In the genomic region with DNA sequence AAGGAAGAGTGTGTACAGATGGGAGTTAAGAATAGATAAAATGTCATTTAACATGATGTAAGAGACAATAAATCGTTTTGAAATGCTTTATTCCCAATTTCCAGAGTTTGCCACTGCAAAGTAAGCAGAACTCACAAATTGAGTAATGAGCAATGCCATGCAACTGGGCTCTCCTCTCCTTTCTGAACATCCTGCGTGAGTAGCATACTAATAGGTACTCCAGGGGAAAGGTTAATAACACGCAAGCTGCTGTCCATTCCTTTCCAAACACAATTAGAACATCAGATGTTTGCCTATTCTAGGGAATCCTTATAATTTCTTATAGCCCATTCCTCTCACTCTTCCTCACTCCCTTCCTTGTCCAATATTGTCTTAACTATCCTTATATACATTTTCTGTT, we compare ENCODE assay signal across 25 mouse cellular contexts.
DNase-seq lines count a peak whose midpoint lies in the region; ATAC-seq and TF ChIP-seq lines count a peak whose summit lies in the region.
"Had no signal": no experiment of that assay in that cellular context is flagged by ENCODE, and none has a peak within 500 bp of the region (broad histone marks: within the 10 kb centered on the region; RNA-seq: fewer than 3 reads in every experiment).

No protein-coding gene starts in this region.

- no peaks in the 10 kb centered on the region for H3K27me3 ChIP-seq in forebrain, embryonic 14.5 days (replicated peaks; ENCODE audit: control insufficient read depth, insufficient read depth, low read length)
- H3K27me3 ChIP-seq in forebrain, embryonic 10.5 days (ENCODE audit: poor library complexity, severe bottlenecking), result no peaks in the 10 kb centered on the region
- H3K27me3 ChIP-seq in midbrain, embryonic 11.5 days (ENCODE audit: control insufficient read depth, insufficient read depth, low read length), result no peaks in the 10 kb centered on the region
- no peaks in the 10 kb centered on the region for H3K27me3 ChIP-seq in midbrain, embryonic 16.5 days (ENCODE audit: control insufficient read depth, insufficient read depth, low read depth, low read length)
- H3K27me3 ChIP-seq: forebrain, embryonic 15.5 days; heart, embryonic 12.5 days; heart, embryonic 15.5 days had no signal

- H3K4me2 ChIP-seq in forebrain, embryonic 14.5 days (ENCODE audit: low read length), result no peak overlapping the region
- no peak overlapping the region for H3K4me2 ChIP-seq in midbrain, embryonic 11.5 days
- no peak overlapping the region for H3K4me2 ChIP-seq in midbrain, embryonic 16.5 days (ENCODE audit: low read length)
- H3K4me2 ChIP-seq: forebrain, embryonic 15.5 days; heart, embryonic 12.5 days; heart, embryonic 15.5 days had no signal

- no peak for TF ChIP-seq CTCF in brain, embryonic 14.5 days (IDR thresholded peaks at IDR 0.05; ENCODE audit: borderline replicate concordance, extremely low read depth, insufficient read depth, insufficient read length)

- peak; percentile 29 to 58 for DNase-seq in cerebellum, postnatal 10 days
- no peak for DNase-seq in cerebellum, postnatal 36 days
- DNase-seq in forebrain, embryonic 14.5 days (ENCODE audit: low spot score), result peak; percentile 7
- DNase-seq in forebrain, embryonic 10.5 days (ENCODE audit: extremely low spot score, low spot score), result no peak
- DNase-seq in midbrain, embryonic 11.5 days (ENCODE audit: low spot score, missing footprints), result no peak
- DNase-seq in brain, embryonic 14.5 days (ENCODE audit: low read depth), result peak; percentile 57
- no peak for DNase-seq in spleen, adult 18-20 months
- DNase-seq: adrenal gland, adult 8-10 months; adrenal gland, postnatal 25 days; cerebellum, adult 11 months; cerebellum, adult 2 months; cerebellum, adult 9-11 months; gastrocnemius, postnatal 25 days; heart, adult 18-20 months; heart, postnatal 10 days; heart, postnatal 36 days had no signal

- H3K9me3 ChIP-seq in forebrain, embryonic 14.5 days (replicated peaks; ENCODE audit: control insufficient read depth, low read length), result no peaks in the 10 kb centered on the region
- H3K9me3 ChIP-seq in forebrain, embryonic 10.5 days, result no peaks in the 10 kb centered on the region
- H3K9me3 ChIP-seq in midbrain, embryonic 11.5 days (ENCODE audit: control insufficient read depth, low read length), result no peaks in the 10 kb centered on the region
- no peaks in the 10 kb centered on the region for H3K9me3 ChIP-seq in midbrain, embryonic 16.5 days (replicated peaks; ENCODE audit: control insufficient read depth, low read length, poor library complexity, severe bottlenecking)
- H3K9me3 ChIP-seq: forebrain, embryonic 15.5 days; heart, embryonic 15.5 days; hindbrain, embryonic 10.5 days had no signal

- H3K4me3 ChIP-seq in forebrain, embryonic 14.5 days (ENCODE audit: low read depth, low read length), result no peak overlapping the region
- no peak overlapping the region for H3K4me3 ChIP-seq in forebrain, embryonic 10.5 days
- H3K4me3 ChIP-seq in midbrain, embryonic 11.5 days (ENCODE audit: low read depth, low read length), result no peak overlapping the region
- H3K4me3 ChIP-seq in midbrain, embryonic 16.5 days (ENCODE audit: low read depth, low read length), result no peak overlapping the region
- H3K4me3 ChIP-seq: forebrain, embryonic 15.5 days; heart, embryonic 12.5 days; heart, embryonic 15.5 days; hindbrain, embryonic 10.5 days had no signal

- H3K27ac ChIP-seq in forebrain, embryonic 14.5 days (ENCODE audit: low read depth, low read length), result no peak overlapping the region
- no peak overlapping the region for H3K27ac ChIP-seq in forebrain, embryonic 10.5 days
- H3K27ac ChIP-seq in midbrain, embryonic 11.5 days (ENCODE audit: low read depth, low read length), result no peak overlapping the region
- no peak overlapping the region for H3K27ac ChIP-seq in midbrain, embryonic 16.5 days (ENCODE audit: low read length)
- H3K27ac ChIP-seq: forebrain, embryonic 15.5 days; heart, embryonic 15.5 days; hindbrain, embryonic 10.5 days had no signal

- no peak for ATAC-seq in forebrain, embryonic 14.5 days
- ATAC-seq in midbrain, embryonic 11.5 days (ENCODE audit: low FRiP score), result peak; percentile 64; the same call in 1 of the 2 replicates
- ATAC-seq in midbrain, embryonic 16.5 days, result no peak
- ATAC-seq: activated CD4-positive, CD25-positive, alpha-beta regulatory T cell, adult 4 months; forebrain, embryonic 15.5 days; hindbrain, embryonic 16.5 days; inflammation-experienced regulatory T-cells, adult 6 months; intestine, embryonic 16.5 days had no signal

- H3K9ac ChIP-seq in forebrain, embryonic 14.5 days (ENCODE audit: low read length), result no peak overlapping the region
- no peak overlapping the region for H3K9ac ChIP-seq in midbrain, embryonic 11.5 days (ENCODE audit: low read length)
- no peak overlapping the region for H3K9ac ChIP-seq in midbrain, embryonic 16.5 days (ENCODE audit: low read depth, low read length)
- H3K9ac ChIP-seq: forebrain, embryonic 15.5 days; heart, embryonic 12.5 days; heart, embryonic 15.5 days had no signal

- H3K36me3 ChIP-seq in forebrain, embryonic 14.5 days (ENCODE audit: control insufficient read depth, insufficient read depth, low read length), result no peaks in the 10 kb centered on the region
- no peaks in the 10 kb centered on the region for H3K36me3 ChIP-seq in forebrain, embryonic 10.5 days (replicated peaks)
- H3K36me3 ChIP-seq in midbrain, embryonic 11.5 days (ENCODE audit: control insufficient read depth, insufficient read depth, low read length), result no peaks in the 10 kb centered on the region
- H3K36me3 ChIP-seq in midbrain, embryonic 16.5 days (ENCODE audit: control insufficient read depth, insufficient read depth, low read length), result no peaks in the 10 kb centered on the region
- H3K36me3 ChIP-seq: forebrain, embryonic 15.5 days; heart, embryonic 12.5 days; heart, embryonic 15.5 days; hindbrain, embryonic 10.5 days had no signal

- WGBS in forebrain, embryonic 14.5 days, result 58% methylated on average over 3 of the region's 3 CpGs
- 65% methylated on average over 3 of the region's 3 CpGs for WGBS in forebrain, embryonic 10.5 days
- 72% methylated on average over 3 of the region's 3 CpGs for WGBS in midbrain, embryonic 11.5 days
- 42% methylated on average over 3 of the region's 3 CpGs for WGBS in midbrain, embryonic 16.5 days

- H3K4me1 ChIP-seq in forebrain, embryonic 14.5 days (ENCODE audit: control insufficient read depth, insufficient read depth, low read length), result no peaks in the 10 kb centered on the region
- H3K4me1 ChIP-seq in forebrain, embryonic 10.5 days, result no peaks in the 10 kb centered on the region
- no peaks in the 10 kb centered on the region for H3K4me1 ChIP-seq in midbrain, embryonic 11.5 days (ENCODE audit: control insufficient read depth, insufficient read depth, low read length)
- H3K4me1 ChIP-seq in midbrain, embryonic 16.5 days (ENCODE audit: control insufficient read depth, insufficient read depth, low read length), result no peaks in the 10 kb centered on the region
- H3K4me1 ChIP-seq: forebrain, embryonic 15.5 days; heart, embryonic 12.5 days; heart, embryonic 15.5 days; hindbrain, embryonic 10.5 days had no signal

- TF ChIP-seq POLR2A in brain, embryonic 14.5 days (IDR thresholded peaks at IDR 0.05; ENCODE audit: borderline replicate concordance, extremely low read depth, insufficient read depth, insufficient read length, poor library complexity, severe bottlenecking), result no peak

Comparison
In these comparisons a context has a peak if more than half of its experiments do, and no peak if none do; other contexts are left out.
1. DNase-seq: peak in cerebellum, postnatal 10 days (2 of 2), forebrain, embryonic 14.5 days (single experiment) and brain, embryonic 14.5 days (single experiment); none in cerebellum, postnatal 36 days (0 of 2), forebrain, embryonic 10.5 days (single experiment), midbrain, embryonic 11.5 days (single experiment) and spleen, adult 18-20 months (0 of 2).